Mouse (Mus musculus) urinary bladder, postnatal 14 days (tissue): Measurements from ENCODE around the gene Bbip1.
"Not testable (repeated sequence)": the region's sequence is repeated elsewhere in the genome, so short reads cannot be mapped to it uniquely, and the experiment has no call there.

ENCODE experiments used
- DNase-seq: peaks from one replicate; pipeline ENCODE4 v3.0.0; 2021; ENCODE audit warnings: low spot score

Gene Bbip1

DNA sequence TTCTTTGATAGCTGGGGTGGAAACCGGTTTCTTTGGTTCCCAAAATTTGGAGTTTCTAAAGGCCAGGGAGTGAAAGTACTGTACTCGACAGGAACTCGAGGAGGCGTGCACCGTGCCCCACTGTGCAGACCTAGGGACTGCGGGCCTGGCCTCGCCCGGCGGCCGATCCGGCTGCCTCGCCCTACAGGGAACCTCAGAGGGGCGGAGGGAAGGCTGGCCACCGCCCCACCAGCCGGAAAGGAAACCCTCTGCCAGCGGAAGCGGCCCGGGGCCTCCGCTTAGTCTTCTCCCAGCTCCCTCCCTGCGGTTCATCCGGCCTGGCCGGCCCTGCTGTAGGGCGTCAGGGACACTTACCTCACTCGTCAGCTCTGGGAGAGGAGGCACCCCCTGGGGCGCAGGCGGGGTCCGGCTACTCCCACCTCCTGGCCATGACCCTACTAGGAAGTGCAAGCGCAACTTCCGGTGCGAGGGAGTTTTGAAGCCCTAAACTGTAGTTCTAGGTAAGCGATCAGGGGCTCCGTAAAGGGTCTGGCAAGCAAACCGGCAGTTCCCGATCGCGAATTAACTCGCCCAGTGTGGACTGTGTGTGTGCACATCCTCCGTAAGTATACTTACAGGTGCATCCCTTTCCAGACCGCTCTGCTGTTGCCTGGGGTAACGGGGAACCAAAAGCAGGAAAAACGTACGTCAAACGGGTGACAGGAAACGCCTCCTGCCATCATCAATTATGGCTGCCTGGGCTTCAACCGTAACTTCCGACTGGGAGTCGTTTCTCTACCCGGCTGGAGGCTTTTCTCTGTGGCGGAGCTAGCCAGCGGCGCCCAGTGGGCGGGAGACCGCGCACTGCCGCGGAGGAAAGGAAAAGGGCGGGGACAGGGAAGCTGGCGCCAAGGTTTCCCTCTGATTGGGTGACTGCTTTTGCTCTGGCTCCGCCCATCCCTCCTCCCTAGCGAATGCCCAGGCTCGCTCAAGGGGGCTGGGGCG, at the start of gene Bbip1, which contains the start of gene Shoc2:
Gene Bbip1, minus strand, starts transcription at position 826 of the 984 bp plus-strand sequence.
Gene Shoc2, plus strand, starts transcription at position 505 of the 984 bp plus-strand sequence.
- peak; percentile 99 for DNase-seq

GRCm38 (mm10) chr19:53993860-53994259, 49.4 kb upstream of the Bbip1 start:
- DNase-seq, result no peak

- DNase-seq, result no peak
Measured at GRCm38 (mm10) chr19:53990538-53990937, 46.1 kb upstream of the Bbip1 start.

DNA sequence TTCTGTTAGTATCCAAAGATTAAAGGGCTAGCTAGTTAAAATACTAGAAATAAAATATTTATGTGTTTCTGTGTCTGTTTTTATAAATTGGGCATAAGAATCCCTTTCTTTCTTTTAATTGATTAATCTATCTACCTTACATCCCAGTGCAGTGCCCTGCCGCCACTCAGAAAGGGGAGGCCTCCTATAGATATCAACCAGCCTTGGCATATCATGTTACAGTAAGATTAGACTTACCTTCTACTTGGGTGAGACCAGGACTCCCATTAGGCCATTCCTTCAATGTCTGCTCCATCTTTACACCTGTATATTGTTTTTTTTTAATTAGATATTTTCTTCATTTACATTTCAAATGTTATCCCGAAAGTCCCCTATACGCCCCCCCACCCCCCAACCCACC, 40.2 kb upstream of the Bbip1 start:
- DNase-seq, result no peak

DNA sequence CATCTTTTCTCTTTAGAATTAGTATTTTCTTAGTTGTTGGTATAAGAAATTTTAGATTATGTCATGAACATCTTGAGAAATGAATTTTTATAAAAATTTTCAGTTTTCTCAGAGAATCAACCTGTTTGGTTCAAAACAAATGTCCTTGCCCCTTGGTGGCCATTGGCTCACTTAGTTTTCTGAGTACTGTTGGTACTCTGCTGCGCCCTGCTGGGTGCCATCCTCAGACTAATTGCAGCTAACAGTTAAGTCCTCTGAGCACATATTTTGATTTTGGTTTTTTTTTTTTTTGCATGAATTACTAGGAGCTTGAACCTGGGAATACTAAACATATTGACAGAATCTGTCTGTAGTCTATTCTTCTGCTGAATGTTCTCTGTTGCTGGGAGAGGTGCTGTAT, 38.9 kb upstream of the Bbip1 start:
- DNase-seq, result no peak

GRCm38 (mm10) chr19:53982041-53982440, 37.6 kb upstream of the Bbip1 start:
- no peak for DNase-seq

GRCm38 (mm10) chr19:53973656-53974055, 29.2 kb upstream of the Bbip1 start:
- DNase-seq, result no peak

GRCm38 (mm10) chr19:53971938-53972337, 27.5 kb upstream of the Bbip1 start:
- DNase-seq, result no peak

DNA sequence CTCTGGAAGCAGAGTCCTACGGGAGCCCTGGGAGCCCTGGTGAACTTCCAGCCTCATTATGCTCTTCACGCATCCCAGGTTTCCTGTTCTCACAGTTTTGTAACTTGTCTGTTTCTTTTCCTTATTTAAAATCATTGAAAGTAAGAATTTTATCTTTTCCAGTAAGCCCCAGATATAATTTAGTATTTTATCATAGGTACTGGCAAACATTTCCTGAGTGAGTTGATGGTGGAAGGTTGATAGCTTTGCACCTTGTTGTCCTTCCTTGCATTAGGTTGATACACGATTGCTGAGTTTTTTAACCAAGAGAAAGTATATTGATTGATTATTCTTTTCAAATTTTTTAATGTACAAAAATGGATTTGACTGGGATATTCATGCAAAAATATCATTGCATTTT, 24.8 kb upstream of the Bbip1 start:
- DNase-seq, result no peak

- no peak for DNase-seq
Measured at GRCm38 (mm10) chr19:53964910-53965633, 20.6 kb upstream of the Bbip1 start.

DNA sequence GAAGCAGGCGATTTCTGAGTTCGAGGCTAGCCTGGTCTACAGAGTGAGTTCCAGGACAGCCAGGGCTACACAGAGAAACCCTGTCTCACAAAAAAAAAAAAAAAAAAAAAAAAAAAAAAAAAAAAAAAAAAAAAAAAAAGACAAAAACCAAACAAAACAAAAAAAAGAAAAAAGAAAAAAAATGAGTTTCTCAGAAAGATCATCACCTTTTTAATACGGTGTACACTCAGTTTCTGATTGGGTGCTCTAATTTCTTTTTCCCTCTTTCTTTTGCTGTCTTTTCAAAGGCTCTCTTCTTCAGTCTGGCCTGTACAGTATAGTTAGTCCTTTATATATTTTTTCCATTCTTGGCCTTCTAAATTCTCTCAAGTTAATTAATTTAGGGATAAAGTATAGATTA, 19.9 kb upstream of the Bbip1 start:
- DNase-seq, result not testable (repeated sequence)

- DNase-seq, result no peak
Measured at GRCm38 (mm10) chr19:53962511-53962910, 18.1 kb upstream of the Bbip1 start.

- DNase-seq, result no peak
Measured at GRCm38 (mm10) chr19:53957513-53957912, 13.1 kb upstream of the Bbip1 start.

GRCm38 (mm10) chr19:53945171-53946042, 980 bp upstream of the Bbip1 start:
- DNase-seq, result peak; percentile 52

DNA sequence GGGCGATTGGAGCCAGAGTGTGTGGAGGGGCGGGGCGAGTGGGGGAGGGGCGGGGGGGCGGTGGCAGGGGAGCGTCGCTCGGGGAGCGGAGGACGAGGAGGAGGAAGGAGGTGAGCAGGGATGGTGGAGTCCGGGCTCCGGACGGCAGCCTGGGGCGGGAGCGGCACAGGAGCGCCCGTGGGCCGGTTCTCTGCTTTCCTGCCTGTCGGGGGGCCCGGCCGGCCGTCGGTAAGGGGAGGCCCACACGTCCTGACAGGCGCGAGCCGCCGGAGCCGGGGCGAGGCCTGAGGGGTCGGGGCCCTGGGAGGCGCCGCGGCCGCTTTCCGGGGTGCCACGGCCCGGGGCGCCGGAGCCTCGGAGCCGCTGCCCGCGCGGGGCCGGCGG, 351 bp upstream of the Bbip1 start:
- DNase-seq, result no peak

GRCm38 (mm10) chr19:53942342-53942741, 2.1 kb downstream of the Bbip1 start:
- DNase-seq, result no peak

DNA sequence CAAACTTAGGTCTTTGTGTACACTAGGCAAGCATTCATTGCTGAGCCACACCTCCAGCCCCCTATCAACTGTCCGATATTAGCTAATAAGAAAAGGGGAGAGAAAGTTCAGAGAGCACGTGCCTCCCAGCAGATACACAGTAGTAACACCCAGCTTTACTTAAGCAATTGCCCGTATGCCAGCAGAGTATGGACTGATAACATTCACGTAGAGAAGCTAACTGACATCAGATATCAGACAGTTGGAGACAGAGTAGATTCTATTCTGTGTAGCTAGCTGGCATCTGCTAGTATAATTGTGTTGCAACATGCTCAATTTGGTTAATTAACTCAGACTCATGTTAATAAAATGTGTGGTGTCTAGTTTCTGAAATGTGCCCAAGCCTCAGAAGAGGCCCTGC, 3.3 kb downstream of the Bbip1 start:
- DNase-seq, result no peak

DNA sequence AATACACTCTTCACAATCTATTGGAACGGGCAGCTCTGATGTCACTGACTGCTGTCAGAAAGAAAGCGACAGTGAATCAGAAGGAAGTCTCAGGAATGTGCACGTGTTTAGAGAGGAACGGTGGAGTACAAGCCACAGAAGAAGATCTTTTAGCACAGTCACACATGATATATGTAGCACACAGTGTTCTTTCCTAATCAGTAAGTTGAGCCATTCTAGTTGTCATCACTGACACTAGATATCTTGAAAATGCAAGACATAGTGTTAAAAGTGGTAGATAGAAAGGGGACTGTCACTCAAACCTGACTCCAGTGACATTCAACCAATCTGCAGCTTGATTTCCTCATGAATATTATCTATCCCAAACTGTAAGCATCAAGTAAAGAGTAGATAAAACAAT, 5.0 kb downstream of the Bbip1 start:
- DNase-seq, result no peak

GRCm38 (mm10) chr19:53934046-53934445, 10.4 kb downstream of the Bbip1 start:
- no peak for DNase-seq

DNA sequence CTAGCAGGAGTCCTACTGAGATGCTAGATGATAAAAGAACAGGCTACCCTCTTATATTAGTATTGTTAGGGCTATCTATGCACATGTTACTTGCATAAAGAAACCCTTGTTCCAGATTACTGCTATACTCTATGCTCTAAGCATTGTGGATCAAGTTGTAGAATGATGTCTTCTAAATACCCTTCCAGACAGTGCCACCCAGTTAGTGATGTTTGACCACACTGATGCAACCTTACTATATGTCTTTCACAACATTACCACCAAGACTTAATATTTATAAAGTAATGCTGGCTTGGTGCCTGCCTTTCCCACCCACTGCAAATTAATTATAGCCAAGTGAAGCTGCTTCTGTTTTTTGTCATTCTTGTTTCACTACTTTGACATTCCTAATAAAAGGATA, 11.4 kb downstream of the Bbip1 start:
- no peak for DNase-seq

- DNase-seq, result no peak
Measured at GRCm38 (mm10) chr19:53929218-53929617, 15.2 kb downstream of the Bbip1 start.

- DNase-seq, result no peak
Measured at GRCm38 (mm10) chr19:53926705-53927104, 17.7 kb downstream of the Bbip1 start.
